Mouse (Mus musculus): ENCODE results near the gene Hrh2. TPM values are rescaled to one million over a fixed set of nuclear protein-coding genes. Genes with fewer than 3 reads are reported as not detected.

Gene Hrh2
- polyA plus RNA-seq, 1 experiment from 2014 or later: 1.2 TPM

DNA sequence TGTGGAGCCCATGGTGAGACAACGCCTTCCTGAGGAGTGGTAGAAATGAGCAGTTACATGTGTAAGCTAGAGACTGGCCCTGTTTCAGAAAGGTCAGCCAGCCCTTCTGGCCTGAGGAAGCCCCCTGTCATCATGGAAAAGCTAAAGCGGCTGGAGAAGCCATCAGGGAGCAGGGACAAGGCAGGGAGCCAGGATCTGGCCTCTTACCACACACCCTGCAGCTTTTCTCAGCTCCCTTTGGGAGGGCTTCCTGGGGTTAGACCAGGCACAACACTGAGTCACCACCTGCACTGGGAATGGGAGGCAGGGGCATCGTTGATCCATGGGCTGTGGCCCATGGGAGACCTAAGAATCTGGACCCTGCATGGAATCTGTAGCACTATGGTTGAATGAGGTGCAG is 11.5 kb upstream of the Hrh2 start:
- Histone ChIP-seq H3K4me2 (ENCODE audit: low read length) (no peak overlapping the region), H3K9ac (ENCODE audit: low read depth, low read length) (no peak overlapping the region), H3K9me3 (replicated peaks; ENCODE audit: control insufficient read depth, low read length, poor library complexity, severe bottlenecking) (peaks cover 2% of the 10 kb centered on the region; the same call in 1 of the 2 replicates), H3K4me1 (ENCODE audit: control insufficient read depth, insufficient read depth, low read length) (no peaks in the 10 kb centered on the region), H3K27me3 (ENCODE audit: control insufficient read depth, insufficient read depth, low read depth, low read length) (no peaks in the 10 kb centered on the region), H3K36me3 (ENCODE audit: control insufficient read depth, insufficient read depth, low read length) (no peaks in the 10 kb centered on the region), H3K4me3 (ENCODE audit: low read depth, low read length) (no peak overlapping the region), H3K27ac (ENCODE audit: low read length) (no peak overlapping the region)
- no peak for ATAC-seq
- 52% methylated on average over 3 of the region's 3 CpGs for WGBS

GRCm38 (mm10) chr13:54181318-54181717 is 10.6 kb upstream of the Hrh2 start:
- no peaks in the 10 kb centered on the region for H3K27me3 ChIP-seq (ENCODE audit: control insufficient read depth, insufficient read depth, low read depth, low read length)
- H3K4me2 ChIP-seq (ENCODE audit: low read length): no peak overlapping the region
- H3K27ac ChIP-seq (ENCODE audit: low read length): no peak overlapping the region
- peaks cover 4% of the 10 kb centered on the region; the same call in 1 of the 2 replicates for H3K9me3 ChIP-seq (replicated peaks; ENCODE audit: control insufficient read depth, low read length, poor library complexity, severe bottlenecking)
- 86% methylated on average over 6 of the region's 6 CpGs for WGBS
- H3K4me3 ChIP-seq (ENCODE audit: low read depth, low read length): no peak overlapping the region
- no peak overlapping the region for H3K9ac ChIP-seq (ENCODE audit: low read depth, low read length)
- H3K4me1 ChIP-seq (ENCODE audit: control insufficient read depth, insufficient read depth, low read length): no peaks in the 10 kb centered on the region
- no peaks in the 10 kb centered on the region for H3K36me3 ChIP-seq (ENCODE audit: control insufficient read depth, insufficient read depth, low read length)
- no peak for ATAC-seq

- WGBS: 93% methylated on average over 4 of the region's 4 CpGs
Measured at GRCm38 (mm10) chr13:54181947-54182346, 10.0 kb upstream of the Hrh2 start.

DNA sequence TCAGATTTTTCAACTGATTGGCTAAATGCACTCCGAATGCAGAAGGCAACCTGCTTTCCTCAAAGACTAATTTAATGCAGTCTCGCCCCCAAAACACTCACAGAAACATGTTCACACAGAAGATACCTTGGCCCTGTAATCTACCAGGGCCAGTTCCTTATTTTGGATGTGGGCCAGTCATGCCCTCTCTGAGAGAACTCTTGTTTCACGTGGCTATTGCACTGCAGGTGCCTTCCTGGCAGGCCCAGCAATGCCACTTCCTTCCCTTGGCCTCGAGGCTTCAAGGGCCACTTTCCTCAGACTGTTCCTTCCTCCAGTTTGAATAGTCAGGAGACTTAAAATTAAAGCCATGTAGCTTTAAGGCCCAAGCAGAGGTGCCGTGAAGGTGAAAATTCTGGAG is 5.5 kb upstream of the Hrh2 start:
- ATAC-seq: no peak
- H3K4me2 ChIP-seq (ENCODE audit: low read length): no peak overlapping the region
- H3K9me3 ChIP-seq (replicated peaks; ENCODE audit: control insufficient read depth, low read length, poor library complexity, severe bottlenecking): peaks cover 4% of the 10 kb centered on the region; the same call in 1 of the 2 replicates
- H3K4me1 ChIP-seq (ENCODE audit: control insufficient read depth, insufficient read depth, low read length): no peaks in the 10 kb centered on the region
- H3K36me3 ChIP-seq (ENCODE audit: control insufficient read depth, insufficient read depth, low read length): no peaks in the 10 kb centered on the region
- no peak overlapping the region for H3K9ac ChIP-seq (ENCODE audit: low read depth, low read length)
- WGBS: 77% methylated on average over 5 of the region's 5 CpGs
- H3K4me3 ChIP-seq (ENCODE audit: low read depth, low read length): no peak overlapping the region
- H3K27me3 ChIP-seq (ENCODE audit: control insufficient read depth, insufficient read depth, low read depth, low read length): no peaks in the 10 kb centered on the region; the same call in 1 of the 2 replicates
- H3K27ac ChIP-seq (ENCODE audit: low read length): no peak overlapping the region

More at GRCm38 (mm10) chr13:54181947-54182346, 10.0 kb upstream of the Hrh2 start:
- Histone ChIP-seq H3K4me1 (ENCODE audit: control insufficient read depth, insufficient read depth, low read length) (no peaks in the 10 kb centered on the region), H3K4me3 (ENCODE audit: low read depth, low read length) (no peak overlapping the region), H3K9ac (ENCODE audit: low read depth, low read length) (no peak overlapping the region), H3K36me3 (ENCODE audit: control insufficient read depth, insufficient read depth, low read length) (no peaks in the 10 kb centered on the region), H3K27me3 (ENCODE audit: control insufficient read depth, insufficient read depth, low read depth, low read length) (no peaks in the 10 kb centered on the region), H3K9me3 (replicated peaks; ENCODE audit: control insufficient read depth, low read length, poor library complexity, severe bottlenecking) (peaks cover 4% of the 10 kb centered on the region; the same call in 1 of the 2 replicates), H3K4me2 (ENCODE audit: low read length) (no peak overlapping the region), H3K27ac (ENCODE audit: low read length) (no peak overlapping the region)
- no peak for ATAC-seq

GRCm38 (mm10) chr13:54188190-54188706 is 3.7 kb upstream of the Hrh2 start:
- Histone ChIP-seq H3K36me3 (ENCODE audit: control insufficient read depth, insufficient read depth, low read length) (no peaks in the 10 kb centered on the region), H3K9ac (ENCODE audit: low read depth, low read length) (no peak overlapping the region), H3K9me3 (replicated peaks; ENCODE audit: control insufficient read depth, low read length, poor library complexity, severe bottlenecking) (peaks cover 4% of the 10 kb centered on the region; the same call in 1 of the 2 replicates), H3K27me3 (ENCODE audit: control insufficient read depth, insufficient read depth, low read depth, low read length) (no peaks in the 10 kb centered on the region; the same call in 1 of the 2 replicates), H3K4me1 (ENCODE audit: control insufficient read depth, insufficient read depth, low read length) (peaks cover 7% of the 10 kb centered on the region; the same call in 1 of the 2 replicates), H3K4me2 (ENCODE audit: low read length) (no peak overlapping the region), H3K4me3 (ENCODE audit: low read depth, low read length) (no peak overlapping the region), H3K27ac (ENCODE audit: low read length) (no peak overlapping the region)
- WGBS: 86% methylated on average over 7 of the region's 7 CpGs
- ATAC-seq: no peak

DNA sequence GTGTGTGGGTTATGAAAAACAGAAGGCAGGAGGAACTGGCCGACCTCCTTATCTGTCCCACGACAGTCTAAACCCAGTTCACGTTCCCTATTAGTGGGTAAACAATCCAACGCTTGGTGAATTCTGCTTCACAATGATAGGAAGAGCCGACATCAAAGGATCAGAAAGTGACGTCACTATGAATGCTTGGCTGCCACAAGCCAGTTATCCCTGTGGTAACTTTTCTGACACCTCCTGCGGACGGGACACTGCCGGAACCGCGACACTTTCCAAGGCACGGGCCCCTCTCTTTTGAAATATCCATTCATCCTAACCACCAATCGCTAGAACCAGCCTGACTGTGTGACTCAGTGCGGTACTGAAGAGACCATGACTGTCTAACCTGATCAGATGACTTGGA is 2.0 kb upstream of the Hrh2 start:
- no peaks in the 10 kb centered on the region; the same call in 1 of the 2 replicates for H3K27me3 ChIP-seq (ENCODE audit: control insufficient read depth, insufficient read depth, low read depth, low read length)
- WGBS: 86% methylated on average over 14 of the region's 14 CpGs
- H3K9me3 ChIP-seq (replicated peaks; ENCODE audit: control insufficient read depth, low read length, poor library complexity, severe bottlenecking): peaks cover 4% of the 10 kb centered on the region; the same call in 1 of the 2 replicates
- no peaks in the 10 kb centered on the region for H3K36me3 ChIP-seq (ENCODE audit: control insufficient read depth, insufficient read depth, low read length)
- H3K4me2 ChIP-seq (ENCODE audit: low read length): no peak overlapping the region
- no peak overlapping the region for H3K4me3 ChIP-seq (ENCODE audit: low read depth, low read length)
- no peak overlapping the region for H3K9ac ChIP-seq (ENCODE audit: low read depth, low read length)
- H3K27ac ChIP-seq (ENCODE audit: low read length): no peak overlapping the region
- peaks cover 7% of the 10 kb centered on the region; the same call in 1 of the 2 replicates for H3K4me1 ChIP-seq (ENCODE audit: control insufficient read depth, insufficient read depth, low read length)
- ATAC-seq: no peak

- ATAC-seq: no peak
- Histone ChIP-seq H3K4me2 (ENCODE audit: low read length) (no peak overlapping the region), H3K9ac (ENCODE audit: low read depth, low read length) (no peak overlapping the region), H3K36me3 (ENCODE audit: control insufficient read depth, insufficient read depth, low read length) (no peaks in the 10 kb centered on the region), H3K27me3 (ENCODE audit: control insufficient read depth, insufficient read depth, low read depth, low read length) (no peaks in the 10 kb centered on the region; the same call in 1 of the 2 replicates), H3K4me3 (ENCODE audit: low read depth, low read length) (no peak overlapping the region), H3K9me3 (replicated peaks; ENCODE audit: control insufficient read depth, low read length, poor library complexity, severe bottlenecking) (no peaks in the 10 kb centered on the region), H3K4me1 (ENCODE audit: control insufficient read depth, insufficient read depth, low read length) (peaks cover 7% of the 10 kb centered on the region; the same call in 1 of the 2 replicates), H3K27ac (ENCODE audit: low read length) (no peak overlapping the region)
- 88% methylated on average over 3 of the region's 3 CpGs for WGBS
Measured at GRCm38 (mm10) chr13:54191181-54191580, 748 bp upstream of the Hrh2 start.

DNA sequence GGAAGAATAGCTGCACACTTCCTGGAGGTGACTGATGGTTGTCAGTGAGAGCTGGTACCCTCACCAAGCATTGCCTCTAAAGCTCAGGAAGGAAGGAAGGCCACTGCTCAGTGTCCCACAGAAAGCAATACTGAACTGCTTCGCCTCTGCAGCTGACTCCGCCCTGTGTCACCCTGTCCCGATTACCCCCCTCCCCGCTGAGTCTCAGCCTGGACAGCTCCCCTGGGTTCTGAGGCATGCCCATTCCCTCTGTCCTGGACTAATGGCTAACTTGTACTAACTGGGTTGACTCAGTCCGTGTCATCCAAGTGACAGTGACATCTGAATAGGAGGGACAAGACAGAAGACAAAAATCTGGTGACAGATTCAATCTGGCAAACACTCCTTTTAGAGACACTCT is 1.7 kb downstream of the Hrh2 start:
- Histone ChIP-seq H3K9me3 (replicated peaks; ENCODE audit: control insufficient read depth, low read length, poor library complexity, severe bottlenecking) (no peaks in the 10 kb centered on the region), H3K27ac (ENCODE audit: low read length) (no peak overlapping the region), H3K9ac (ENCODE audit: low read depth, low read length) (no peak overlapping the region), H3K4me3 (ENCODE audit: low read depth, low read length) (no peak overlapping the region), H3K4me2 (ENCODE audit: low read length) (no peak overlapping the region), H3K27me3 (ENCODE audit: control insufficient read depth, insufficient read depth, low read depth, low read length) (no peaks in the 10 kb centered on the region; the same call in 1 of the 2 replicates), H3K36me3 (ENCODE audit: control insufficient read depth, insufficient read depth, low read length) (no peaks in the 10 kb centered on the region), H3K4me1 (ENCODE audit: control insufficient read depth, insufficient read depth, low read length) (peaks cover 7% of the 10 kb centered on the region; the same call in 1 of the 2 replicates)
- ATAC-seq: no peak
- 62% methylated on average over 5 of the region's 5 CpGs for WGBS

DNA sequence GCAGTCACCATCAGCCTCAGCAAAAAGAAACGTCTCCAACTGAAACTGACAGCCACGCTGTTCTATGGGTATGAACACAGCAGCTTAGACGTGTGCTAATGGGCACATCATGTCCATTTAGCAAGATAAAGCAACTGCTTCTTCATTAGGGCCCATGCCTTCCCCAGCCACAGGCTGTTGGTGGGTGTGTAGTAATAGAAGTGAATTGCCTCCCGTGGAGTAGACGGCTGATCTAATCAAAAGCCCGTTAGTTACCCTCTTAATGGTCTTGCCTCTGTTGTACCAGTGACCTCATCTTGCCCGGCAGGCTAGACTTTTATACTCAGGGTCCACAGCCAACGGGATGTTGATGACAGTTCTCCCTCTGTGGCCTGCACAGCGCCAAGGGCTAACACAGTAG is 7.1 kb downstream of the Hrh2 start:
- Histone ChIP-seq H3K4me2 (ENCODE audit: low read length) (no peak overlapping the region), H3K27ac (ENCODE audit: low read length) (no peak overlapping the region), H3K27me3 (ENCODE audit: control insufficient read depth, insufficient read depth, low read depth, low read length) (no peaks in the 10 kb centered on the region), H3K36me3 (ENCODE audit: control insufficient read depth, insufficient read depth, low read length) (no peaks in the 10 kb centered on the region), H3K9ac (ENCODE audit: low read depth, low read length) (no peak overlapping the region), H3K9me3 (replicated peaks; ENCODE audit: control insufficient read depth, low read length, poor library complexity, severe bottlenecking) (no peaks in the 10 kb centered on the region), H3K4me3 (ENCODE audit: low read depth, low read length) (no peak overlapping the region), H3K4me1 (ENCODE audit: control insufficient read depth, insufficient read depth, low read length) (no peaks in the 10 kb centered on the region)
- no peak for ATAC-seq
- 39% methylated on average over 9 of the region's 9 CpGs for WGBS

Data from midbrain, embryonic 16.5 days (tissue).